ENCODE assay signal across 18 mouse cellular contexts in the genomic region with DNA sequence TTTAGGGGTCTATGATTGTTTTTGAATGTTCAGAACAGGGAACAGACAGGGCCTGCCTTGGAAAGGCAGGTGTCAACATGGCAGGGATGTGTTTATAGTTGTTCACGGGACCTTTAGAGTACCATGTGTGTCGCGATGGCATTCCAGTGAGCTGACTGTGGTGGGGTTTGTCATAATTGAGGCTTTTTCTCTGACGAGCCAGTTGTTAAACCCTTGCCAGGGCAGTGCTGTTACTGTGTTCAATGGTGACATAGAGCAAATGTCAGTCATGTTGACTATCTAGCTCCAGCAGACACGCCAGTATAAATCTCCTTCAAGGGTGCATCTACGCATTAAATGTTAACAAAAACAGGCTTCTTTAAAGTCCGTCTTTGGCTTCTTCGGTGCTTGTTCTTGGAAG. TPM values are rescaled to one million over a fixed set of nuclear protein-coding genes. Genes with fewer than 3 reads are reported as not detected.
A peak's percentile ranks its signal among the peaks of the same experiment; 100 is the strongest.
DNase-seq lines count a peak whose midpoint lies in the region; ATAC-seq and TF ChIP-seq lines count a peak whose summit lies in the region.
"Had no signal": no experiment of that assay in that cellular context is flagged by ENCODE, and none has a peak within 500 bp of the region (broad histone marks: within the 10 kb centered on the region; RNA-seq: fewer than 3 reads in every experiment).

No protein-coding gene starts in this region.

- H3K27ac ChIP-seq in limb, embryonic 13.5 days, result peak overlapping the region; percentile 48; the same call in 1 of the 2 replicates
- H3K27ac ChIP-seq: liver, embryonic 14.5 days had no signal

- no peaks in the 10 kb centered on the region for H3K9me3 ChIP-seq in limb, embryonic 13.5 days
- H3K9me3 ChIP-seq: megakaryocyte, embryonic 14.5 days had no signal

- WGBS in limb, embryonic 13.5 days, result 42% methylated on average over 8 of the region's 8 CpGs

- TF ChIP-seq CTCF in brain, embryonic 14.5 days (IDR thresholded peaks at IDR 0.05; ENCODE audit: borderline replicate concordance, extremely low read depth, insufficient read depth, insufficient read length), result no peak

- no peak overlapping the region for H3K9ac ChIP-seq in limb, embryonic 13.5 days
- H3K9ac ChIP-seq: liver, embryonic 14.5 days had no signal

- DNase-seq in heart, adult 18-20 months, result peak; percentile 11 to 38
- DNase-seq in heart, postnatal 4 days, result no peak
- DNase-seq in brain, embryonic 14.5 days (ENCODE audit: low read depth), result peak; percentile 35
- DNase-seq in heart, adult 8-10 months (ENCODE audit: low spot score), result peak; percentile 6
- no peak for DNase-seq in frontal cortex, postnatal 14 days (ENCODE audit: low spot score in 2 of 2)
- no peak for DNase-seq in left cerebral cortex, adult 18-20 months (ENCODE audit: low spot score in 2 of 2)
- DNase-seq: B cell, adult 2 months; cerebellum, adult 9-11 months; kidney, adult 2 months; kidney, postnatal 25 days; right cerebral cortex, postnatal 25 days; thymus, postnatal 4 days had no signal

- no peaks in the 10 kb centered on the region for H3K36me3 ChIP-seq in limb, embryonic 13.5 days

- TF ChIP-seq POLR2A in brain, embryonic 14.5 days (IDR thresholded peaks at IDR 0.05; ENCODE audit: borderline replicate concordance, extremely low read depth, insufficient read depth, insufficient read length, poor library complexity, severe bottlenecking), result no peak

- H3K4me3 ChIP-seq in limb, embryonic 13.5 days, result no peak overlapping the region
- H3K4me3 ChIP-seq: megakaryocyte, embryonic 14.5 days had no signal

- H3K4me1 ChIP-seq in limb, embryonic 13.5 days, result peaks cover 39% of the 10 kb centered on the region
- H3K4me1 ChIP-seq: megakaryocyte, embryonic 14.5 days had no signal

- H3K27me3 ChIP-seq in limb, embryonic 13.5 days, result no peaks in the 10 kb centered on the region

- no peak overlapping the region; the same call in 1 of the 2 replicates for H3K4me2 ChIP-seq in limb, embryonic 13.5 days (replicated peaks)

- no peak for ATAC-seq in limb, embryonic 13.5 days (ENCODE audit: low FRiP score, low read depth)
- ATAC-seq: lung, postnatal 0 days had no signal

RNA-seq across cellular contexts. Expression of gene Neurod6, which starts 31.5 kb away (rescaled TPM):
- total RNA-seq in heart, adult 18-20 months (2021), result not detected
- not detected for total RNA-seq in heart, postnatal 4 days (2021)
- 64.8 and 189 TPM in 2 replicates for polyA plus RNA-seq in brain, embryonic 14.5 days (2012; rRNA removed)
- total RNA-seq in heart, adult 8-10 months (2022), result not detected
- polyA plus RNA-seq in limb, embryonic 13.5 days (2015; fragmentation: Nextera tagmentation; extraction: Ambion mirVana), result 0.28 TPM in 1 of 2 replicates, not detected in the other
- 10 to 100 TPM; 57.8 to 65.8 TPM for total RNA-seq in left cerebral cortex, adult 18-20 months (2021)
- total RNA-seq: gastrocnemius, postnatal 4 days had no signal
- polyA plus RNA-seq: kidney, adult 2 months; liver, embryonic 14.5 days; lung, postnatal 0 days; testis, adult 2 months had no signal

Comparison
In these comparisons a context has a peak if more than half of its experiments do, and no peak if none do; other contexts are left out.
1. DNase-seq: peak in heart, adult 18-20 months (2 of 2), brain, embryonic 14.5 days (single experiment) and heart, adult 8-10 months (single experiment); none in heart, postnatal 4 days (single experiment), frontal cortex, postnatal 14 days (0 of 2) and left cerebral cortex, adult 18-20 months (0 of 2).
2. RNA of gene Neurod6, which starts 31.5 kb away (total RNA-seq): 57.8 to 65.8 TPM in left cerebral cortex, adult 18-20 months; not detected in heart, adult 18-20 months, not detected in heart, postnatal 4 days and not detected in heart, adult 8-10 months; every median in the first group is over 10 times any median in the second.